Mouse (Mus musculus) yolk sac, embryonic 10.5 days (tissue): ENCODE data around the gene Krt8.
A peak's percentile ranks its signal among the peaks of the same experiment; 100 is the strongest.

Experiments
- DNase-seq: peaks from one replicate; pipeline ENCODE4 v3.0.0-alpha.2; 2017; ENCODE audit warnings: low spot score

Krt8 gene

GRCm38 (mm10) chr15:101976023-101976422 is 28.3 kb downstream of the Krt8 start:
- no peak for DNase-seq

- DNase-seq, result no peak
Observed at GRCm38 (mm10) chr15:101974083-101974845, 30.0 kb downstream of the Krt8 start.

DNA sequence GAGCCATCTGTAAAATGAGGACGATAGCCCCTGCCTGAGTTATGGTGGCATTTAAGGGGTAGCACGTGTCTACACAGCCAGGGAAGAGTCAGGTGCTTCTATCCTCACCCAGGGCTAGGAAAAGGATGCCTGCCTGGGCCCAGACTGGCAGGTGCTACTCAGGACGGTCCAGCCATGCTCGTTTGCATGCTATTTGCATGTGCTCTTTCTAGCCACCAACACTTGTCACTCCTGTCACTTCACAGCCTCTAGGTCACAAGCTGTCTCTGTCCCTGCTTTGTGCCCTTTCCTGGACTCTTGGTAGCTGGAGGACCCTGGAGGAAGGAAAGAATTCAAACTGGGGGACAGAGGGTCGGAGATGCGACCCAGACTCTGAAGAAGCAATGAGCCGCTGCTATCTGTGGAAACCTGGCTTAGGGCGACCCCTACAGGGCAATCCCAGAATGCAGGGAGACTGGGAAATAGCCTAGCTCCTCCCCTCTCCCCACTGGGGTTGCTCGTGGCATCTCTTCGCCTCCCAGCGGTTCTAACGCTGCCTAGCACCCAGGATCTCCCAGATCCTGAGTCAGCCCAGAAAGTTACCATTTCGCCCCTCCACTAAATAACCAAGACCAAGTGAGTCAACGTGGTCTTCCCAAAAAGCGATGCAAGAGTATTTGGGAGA is 30.7 kb downstream of the Krt8 start:
- peak; percentile 83 for DNase-seq

GRCm38 (mm10) chr15:101970536-101970935 is 33.7 kb downstream of the Krt8 start:
- peak; percentile 38 for DNase-seq

DNA sequence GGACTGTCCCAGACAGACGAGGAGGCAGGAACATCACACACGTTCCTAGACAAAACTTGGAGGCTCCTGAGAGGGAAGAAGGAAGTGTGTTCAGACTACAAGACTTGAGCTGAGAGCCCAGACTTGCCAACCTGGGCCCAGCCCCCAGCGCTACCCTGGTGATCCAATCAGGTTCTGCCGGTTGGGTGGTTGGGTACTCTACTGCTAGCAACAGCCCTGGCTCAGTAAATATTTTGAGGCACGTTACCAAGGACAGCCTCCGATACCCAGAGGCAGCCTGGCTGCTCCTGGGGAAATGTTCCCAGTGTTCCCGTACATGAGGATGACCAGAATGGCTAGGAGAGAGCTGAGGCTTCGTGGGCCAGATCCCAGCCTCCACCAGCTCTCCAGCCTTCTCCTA is 37.5 kb downstream of the Krt8 start:
- DNase-seq, result no peak

DNA sequence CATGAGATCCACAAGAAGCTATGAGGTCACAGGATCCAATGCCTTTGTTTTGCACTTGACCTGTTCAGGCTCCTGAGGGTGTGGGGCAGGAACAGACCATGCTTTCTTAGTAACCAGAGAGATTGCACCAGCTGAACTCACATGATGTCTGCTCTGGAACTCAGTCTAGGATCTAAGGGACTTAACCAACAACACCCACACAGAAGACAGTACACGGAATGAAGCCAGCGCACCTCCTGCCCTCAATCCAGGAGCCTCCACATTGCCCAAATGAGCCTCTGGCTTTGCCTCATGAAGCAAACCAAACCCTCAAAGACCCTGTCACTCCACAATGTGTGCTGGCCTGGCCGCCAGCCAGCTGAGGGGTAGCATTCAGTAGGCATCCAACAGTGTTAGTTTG is 45.4 kb downstream of the Krt8 start:
- no peak for DNase-seq

DNA sequence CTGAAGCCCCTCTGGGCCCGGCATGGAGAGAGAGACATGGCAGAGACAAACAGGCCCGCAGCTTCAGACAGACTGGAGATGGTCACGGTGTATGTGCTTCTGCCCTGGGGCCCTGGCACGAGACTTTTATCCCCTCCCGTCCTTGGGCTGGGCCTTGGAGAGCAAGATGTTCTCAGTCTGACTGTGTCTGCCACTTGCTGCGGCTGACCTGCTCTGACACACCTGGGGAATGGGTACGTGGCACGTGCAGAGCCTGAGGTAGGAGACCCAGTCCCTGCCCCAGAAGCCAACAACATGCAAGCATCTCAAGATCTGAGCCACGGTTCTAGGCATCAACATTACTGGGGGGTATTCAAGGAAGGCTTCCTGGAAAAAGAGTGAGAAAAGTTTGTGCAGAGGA is 50.1 kb downstream of the Krt8 start, which contains the start of gene Krt78:
Gene Krt78 (minus strand): TSS at position 101 of the 400 bp plus-strand sequence.
- no peak for DNase-seq

GRCm38 (mm10) chr15:101952733-101953474 is 51.4 kb downstream of the Krt8 start:
- DNase-seq, result no peak
